Mouse (Mus musculus) cerebellum, postnatal 14 days (tissue): ENCODE results near the gene Sec13.

ENCODE experiments used
- DNase-seq, 2 experiments: peaks; one replicate each; pipeline ENCODE4 v3.0.0; 2021; ENCODE audit warnings: mixed read lengths in 2 of 2

The Sec13 gene

GRCm38 (mm10) chr6:113697222-113698205, 43.0 kb downstream of the Sec13 start:
- peak in 1 of 2 experiments; percentile 58 for DNase-seq

GRCm38 (mm10) chr6:113696582-113697221, 43.8 kb downstream of the Sec13 start, which contains the start of gene Tatdn2:
Tatdn2 (plus strand) TSS chr6:113697050.
- DNase-seq, result peak; percentile 94 to 96

DNA sequence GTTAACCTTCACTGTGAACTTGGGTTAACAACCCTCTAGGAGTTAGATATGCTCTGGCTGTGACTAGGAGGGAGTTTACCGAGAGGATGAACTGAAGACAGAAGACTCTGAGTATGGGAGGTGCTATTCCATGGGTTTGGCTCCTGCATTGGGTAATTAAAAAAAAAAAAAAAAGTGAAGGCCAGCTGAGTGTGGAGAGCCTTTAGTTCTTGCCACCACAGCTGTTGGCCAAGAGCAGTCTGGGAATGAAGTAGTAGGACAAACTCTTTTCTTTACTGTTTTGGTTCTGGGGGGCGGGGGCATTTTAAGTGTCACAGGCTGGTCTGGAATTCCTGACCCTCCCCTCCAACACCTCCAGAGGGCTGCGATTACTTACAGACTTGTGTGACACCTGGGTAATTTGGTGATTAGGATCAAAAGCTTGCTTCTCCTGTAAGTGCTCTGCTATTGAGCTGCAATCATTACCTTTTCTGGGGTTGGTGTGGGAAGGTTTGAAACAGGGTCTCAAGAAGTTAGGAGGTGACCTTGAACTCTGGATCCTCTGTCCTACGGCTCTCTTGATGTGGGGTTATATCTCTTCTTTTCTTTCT, 44.7 kb downstream of the Sec13 start:
- DNase-seq, result no peak

GRCm38 (mm10) chr6:113695203-113695602, 45.3 kb downstream of the Sec13 start:
- no peak for DNase-seq

- no peak for DNase-seq
Observed at GRCm38 (mm10) chr6:113693377-113693776, 47.2 kb downstream of the Sec13 start.

- no peak for DNase-seq
Observed at GRCm38 (mm10) chr6:113692661-113693133, 47.8 kb downstream of the Sec13 start.

- DNase-seq, result no peak
Observed at GRCm38 (mm10) chr6:113691084-113691462, 49.5 kb downstream of the Sec13 start.

DNA sequence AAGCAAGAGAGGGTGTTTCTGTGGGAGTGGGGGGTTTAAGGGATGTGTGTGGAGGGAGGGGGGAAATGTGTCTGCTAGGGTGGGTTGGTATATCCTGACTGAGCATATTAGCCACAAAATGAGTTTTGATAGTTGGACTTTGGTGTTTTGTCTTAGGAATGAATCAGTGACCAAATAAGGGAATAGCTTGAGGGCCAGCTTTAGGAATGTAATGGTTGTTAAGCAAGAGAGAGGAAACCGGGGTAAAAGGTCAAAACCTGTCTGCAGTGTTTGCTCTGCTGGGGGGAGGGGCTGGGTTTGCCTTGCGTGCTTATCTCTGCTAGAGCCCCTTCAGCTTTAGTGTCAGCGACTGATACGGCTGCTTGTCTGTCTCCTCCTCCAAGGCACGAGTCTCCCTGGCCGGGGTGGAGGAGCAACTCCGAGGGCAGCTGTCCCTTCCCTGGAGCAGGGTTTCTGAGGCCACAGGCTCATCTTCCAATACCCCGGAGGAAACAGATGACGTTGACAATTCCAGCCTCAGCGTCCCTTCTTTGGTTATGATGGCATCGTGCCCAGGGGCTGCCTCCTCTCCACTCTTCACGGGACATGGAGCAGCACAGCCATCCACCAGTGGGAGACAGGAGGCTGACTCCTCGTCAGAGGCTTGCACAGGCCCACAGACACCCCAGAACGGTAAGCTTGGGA, 50.0 kb downstream of the Sec13 start:
- no peak for DNase-seq

GRCm38 (mm10) chr6:113690008-113690399, 50.5 kb downstream of the Sec13 start:
- no peak for DNase-seq

GRCm38 (mm10) chr6:113686551-113687125, 53.9 kb downstream of the Sec13 start:
- peak; percentile 69 to 83 for DNase-seq

DNA sequence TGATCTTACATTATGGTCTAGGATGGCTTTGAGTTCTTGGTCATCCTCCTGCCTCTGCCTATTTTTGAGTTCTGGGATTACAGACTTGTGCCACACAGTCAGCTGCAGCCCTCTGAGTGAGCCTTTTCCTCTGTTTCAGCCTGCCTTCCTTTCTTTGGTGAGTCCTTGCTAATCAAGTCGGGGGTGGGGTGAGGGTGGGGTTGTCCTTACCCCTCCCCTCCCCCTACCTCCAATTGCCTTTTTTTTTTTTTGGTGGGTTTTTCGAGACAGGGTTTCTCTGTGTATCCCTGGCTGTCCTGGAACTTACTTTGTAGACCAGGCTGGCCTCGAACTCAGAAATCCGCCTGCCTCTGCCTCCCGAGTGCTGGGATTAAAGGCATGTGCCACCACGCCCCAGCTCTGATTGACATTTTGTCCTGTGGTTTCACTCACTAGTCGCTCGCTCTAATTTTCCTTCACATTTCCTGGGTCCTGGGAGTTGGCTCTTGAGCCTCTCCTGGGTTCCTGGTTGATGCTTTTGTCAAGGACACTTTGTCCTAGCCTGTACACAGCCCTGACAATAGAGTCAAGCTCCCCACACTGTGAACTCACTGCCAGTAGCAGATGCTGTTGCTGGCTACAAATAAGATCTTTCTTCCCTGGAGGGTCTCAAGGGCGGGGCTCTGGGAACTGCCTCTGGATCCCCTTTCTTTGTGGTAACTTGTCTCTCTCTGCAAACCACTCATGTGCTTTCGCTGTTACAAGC, 57.3 kb downstream of the Sec13 start:
- no peak for DNase-seq

GRCm38 (mm10) chr6:113681271-113681670, 59.3 kb downstream of the Sec13 start:
- DNase-seq, result peak; percentile 79 to 90

GRCm38 (mm10) chr6:113679993-113680566, 60.5 kb downstream of the Sec13 start:
- DNase-seq, result no peak

DNA sequence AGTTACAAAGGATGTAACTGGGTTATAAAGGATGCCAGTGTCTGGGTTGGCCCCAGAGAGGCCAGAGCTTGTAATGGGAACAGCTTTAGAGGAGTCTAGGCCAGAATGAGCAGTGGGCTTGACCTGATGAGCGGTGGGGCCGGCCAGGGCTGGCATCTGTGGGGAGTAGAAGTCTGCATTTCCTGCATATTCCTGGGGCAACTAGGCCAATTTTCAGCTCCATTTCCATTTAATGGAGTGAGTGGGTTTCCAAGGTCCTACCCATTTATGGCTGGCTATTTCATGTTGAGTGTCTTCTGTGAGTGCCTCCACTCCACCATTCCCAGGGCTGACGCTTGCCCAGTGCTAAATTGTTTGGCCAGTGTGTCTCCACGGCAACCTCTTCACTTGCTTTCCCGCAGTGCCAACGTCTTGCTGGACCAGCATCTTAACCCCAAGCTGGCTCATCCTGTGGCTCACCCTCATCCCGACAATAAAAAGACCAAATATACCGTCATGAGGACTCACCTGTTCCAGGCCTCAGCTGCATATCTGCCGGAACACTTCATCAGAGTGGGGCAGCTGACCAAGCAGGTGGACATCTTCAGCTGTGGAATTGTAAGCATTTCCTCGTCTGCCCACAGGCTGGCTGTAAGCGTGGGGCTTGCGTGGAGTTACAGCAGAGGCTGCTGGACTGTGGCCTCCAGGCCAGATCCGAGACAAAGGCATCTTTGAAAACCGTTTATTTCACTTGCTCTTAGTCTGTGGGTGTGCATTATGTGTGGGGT, 62.1 kb downstream of the Sec13 start:
- peak; percentile 36 to 37 for DNase-seq
